Mouse (Mus musculus) adrenal gland, postnatal 14 days (tissue): ENCODE results near the gene Lmo7. TPM values are rescaled to one million over a fixed set of nuclear protein-coding genes. Genes with fewer than 3 reads are reported as not detected.

Experiments used
- DNase-seq: peaks from one replicate; pipeline ENCODE4 v3.0.0; 2021; ENCODE audit warnings: mixed read lengths
- total RNA-seq: library from RNA; stranded (reverse); gene quantifications from 2 replicates; pipeline ENCODE4 v1.2.3, GENCODE M21; 2021

The Lmo7 gene
- total RNA-seq, 1 experiment from 2014 or later: 29.9 TPM

DNA sequence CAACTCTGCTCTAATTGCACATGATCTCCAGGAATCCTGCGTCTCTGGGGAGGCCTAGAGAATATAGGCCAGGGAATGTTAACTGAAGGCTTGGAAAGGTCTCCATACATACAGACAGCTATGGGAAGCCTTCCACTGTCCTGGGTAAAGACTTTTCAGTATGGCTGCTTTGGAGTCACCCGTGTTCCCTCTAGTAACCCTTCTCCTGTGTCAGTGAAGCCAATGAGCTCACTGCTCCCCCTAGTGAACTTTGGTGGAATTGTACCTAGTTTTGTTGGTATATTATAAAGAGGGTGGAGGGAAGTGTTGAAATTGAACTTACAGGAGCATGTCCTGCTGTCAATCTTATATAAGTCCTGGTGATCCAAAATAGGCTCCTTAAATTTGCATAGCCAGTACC lies 219.4 kb downstream of the Lmo7 start:
- DNase-seq: peak; percentile 60

GRCm38 (mm10) chr14:101951107-101951506 lies 221.3 kb downstream of the Lmo7 start:
- DNase-seq: no peak

DNA sequence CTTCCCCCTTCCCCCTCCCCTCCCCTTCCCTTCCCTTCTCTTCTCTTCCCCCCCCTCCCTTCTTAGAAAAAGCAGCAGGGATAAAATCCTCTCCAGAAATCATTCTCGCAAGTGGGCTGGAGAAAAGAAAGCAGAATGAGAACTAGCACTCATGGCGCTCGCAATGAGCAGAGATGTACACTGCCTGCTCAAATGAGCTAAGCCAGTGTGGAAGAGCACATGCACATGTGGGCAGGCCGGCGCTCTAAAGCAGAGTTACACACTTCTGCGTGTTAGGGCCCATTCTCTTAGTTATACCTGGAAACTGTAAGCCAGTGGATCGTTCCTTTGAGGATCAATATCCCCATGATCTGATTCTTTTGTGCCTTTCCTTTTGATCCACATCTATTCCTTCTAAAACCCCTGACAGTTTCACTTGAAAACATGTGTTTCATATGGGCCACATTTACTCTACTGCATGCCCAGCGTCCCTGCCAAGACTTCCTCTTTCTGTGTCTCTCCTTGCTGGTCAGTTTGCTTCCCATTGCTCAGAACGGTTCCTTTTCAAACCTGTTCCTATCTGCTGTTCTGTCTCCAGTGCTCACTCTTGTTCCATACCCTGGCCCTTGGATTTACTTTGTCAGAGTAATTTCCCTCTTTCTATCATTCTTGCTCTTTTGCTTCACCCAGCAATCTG lies 224.2 kb downstream of the Lmo7 start:
- DNase-seq: no peak

GRCm38 (mm10) chr14:101964381-101964780 lies 234.6 kb downstream of the Lmo7 start:
- peak; percentile 14 for DNase-seq

GRCm38 (mm10) chr14:101964956-101965355 lies 235.2 kb downstream of the Lmo7 start:
- DNase-seq: peak; percentile 80

DNA sequence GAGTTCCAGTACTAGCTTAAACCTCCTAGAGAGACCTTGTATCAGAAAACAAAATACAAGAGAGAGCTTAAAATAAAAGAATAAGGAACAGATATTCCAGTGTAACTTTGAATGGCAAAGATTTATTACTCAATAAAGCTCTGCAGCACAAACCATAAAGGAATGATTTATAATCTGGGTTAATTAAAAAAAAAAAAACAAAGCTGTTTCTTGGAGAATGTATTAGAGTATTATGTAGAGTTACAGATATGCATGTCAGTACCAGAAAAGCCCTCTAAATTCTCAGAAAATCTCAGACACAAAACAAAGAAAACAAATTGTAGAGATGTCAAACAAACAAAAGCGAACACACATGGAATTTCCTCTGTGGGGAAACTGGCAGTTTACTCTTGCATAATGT lies 243.0 kb downstream of the Lmo7 start:
- no peak for DNase-seq

GRCm38 (mm10) chr14:101973171-101973570 lies 243.4 kb downstream of the Lmo7 start:
- DNase-seq: no peak

GRCm38 (mm10) chr14:101976021-101976685 lies 246.4 kb downstream of the Lmo7 start:
- DNase-seq: no peak

Other genes with a start within 250 kb of the Lmo7 start
- gene Tbc1d4, start 120.8 kb upstream of the Lmo7 start, total RNA-seq: 38.4 and 39.3 TPM in 2 replicates
- gene Commd6, start 89.3 kb upstream of the Lmo7 start, total RNA-seq: 71.7 and 79.2 TPM in 2 replicates
- gene Uchl3, start 76.0 kb upstream of the Lmo7 start, total RNA-seq: 46.6 and 50.2 TPM in 2 replicates
- gene Gm9922, start 143 bp upstream of the Lmo7 start, total RNA-seq: 4.0 and 5.1 TPM in 2 replicates